Mouse (Mus musculus) lung, embryonic 16.5 days (tissue): ENCODE data around the gene Efna1. TPM values are rescaled to one million over a fixed set of nuclear protein-coding genes. Genes with fewer than 3 reads are reported as not detected.
A peak's percentile ranks its signal among the peaks of the same experiment; 100 is the strongest.

Experiments used
- ATAC-seq: fragments of 200-750 bp; cut with Nextera tagmentation; 2 replicates; pipeline ENCODE4 v1.8.0; 2017; ENCODE audit warnings: low read depth, mild to moderate bottlenecking, moderate library complexity
- H3K27ac ChIP-seq: fragments of 300-500 bp; sonication (generic); 2 replicates; pipeline ENCODE4 v1.5.1; 2014; ENCODE audit warnings: mild to moderate bottlenecking, control low read depth, low read length
- H3K27me3 ChIP-seq: fragments of 300-500 bp; sonication (generic); 2 replicates; pipeline ENCODE4 v1.6.1; 2014; ENCODE audit warnings: low read depth, low read length, mixed read lengths; ENCODE audit not compliant: control insufficient read depth, insufficient read depth
- H3K36me3 ChIP-seq: fragments of 300-500 bp; sonication (generic); 2 replicates; pipeline ENCODE4 v1.6.1; 2014; ENCODE audit warnings: low read length; ENCODE audit not compliant: control insufficient read depth, insufficient read depth
- H3K4me1 ChIP-seq: fragments of 300-500 bp; sonication (generic); replicated peaks from 2 replicates; pipeline ENCODE4 v1.6.1; 2014; ENCODE audit warnings: low read length, mixed read lengths; ENCODE audit not compliant: control insufficient read depth, insufficient read depth
- H3K4me2 ChIP-seq: fragments of 300-500 bp; sonication (generic); 2 replicates; pipeline ENCODE4 v1.6.1; 2014; ENCODE audit warnings: low read depth, low read length, control low read depth
- H3K4me3 ChIP-seq: fragments of 300-500 bp; sonication (generic); 2 replicates; pipeline ENCODE4 v1.5.1; 2014; ENCODE audit warnings: mild to moderate bottlenecking, low read length, control low read depth
- H3K9ac ChIP-seq: fragments of 300-500 bp; sonication (generic); 2 replicates; pipeline ENCODE4 v1.6.1; 2014; ENCODE audit warnings: low read length, control low read depth
- H3K9me3 ChIP-seq: fragments of 300-500 bp; sonication (generic); 2 replicates; pipeline ENCODE4 v1.6.1; 2016; ENCODE audit warnings: low read length; ENCODE audit not compliant: control insufficient read depth
- WGBS: fragments of 180-500 bp; shearing (Covaris S2); extraction: QIAGEN DNeasy Blood & Tissue Kit; methylation state at CpG from one replicate; pipeline ENCODE4 v1.1.7; 2014; 5-methylcytosine and 5-hydroxymethylcytosine counted together
- polyA plus RNA-seq: library from polyadenylated mRNA; unstranded; fragments of >200 nt; fragmentation: Nextera tagmentation; extraction: Ambion mirVana; gene quantifications from 2 replicates; pipeline ENCODE4 v1.2.1, GENCODE M21; 2015

Efna1 gene
- polyA plus RNA-seq: 97.2 and 104 TPM in 2 replicates

DNA sequence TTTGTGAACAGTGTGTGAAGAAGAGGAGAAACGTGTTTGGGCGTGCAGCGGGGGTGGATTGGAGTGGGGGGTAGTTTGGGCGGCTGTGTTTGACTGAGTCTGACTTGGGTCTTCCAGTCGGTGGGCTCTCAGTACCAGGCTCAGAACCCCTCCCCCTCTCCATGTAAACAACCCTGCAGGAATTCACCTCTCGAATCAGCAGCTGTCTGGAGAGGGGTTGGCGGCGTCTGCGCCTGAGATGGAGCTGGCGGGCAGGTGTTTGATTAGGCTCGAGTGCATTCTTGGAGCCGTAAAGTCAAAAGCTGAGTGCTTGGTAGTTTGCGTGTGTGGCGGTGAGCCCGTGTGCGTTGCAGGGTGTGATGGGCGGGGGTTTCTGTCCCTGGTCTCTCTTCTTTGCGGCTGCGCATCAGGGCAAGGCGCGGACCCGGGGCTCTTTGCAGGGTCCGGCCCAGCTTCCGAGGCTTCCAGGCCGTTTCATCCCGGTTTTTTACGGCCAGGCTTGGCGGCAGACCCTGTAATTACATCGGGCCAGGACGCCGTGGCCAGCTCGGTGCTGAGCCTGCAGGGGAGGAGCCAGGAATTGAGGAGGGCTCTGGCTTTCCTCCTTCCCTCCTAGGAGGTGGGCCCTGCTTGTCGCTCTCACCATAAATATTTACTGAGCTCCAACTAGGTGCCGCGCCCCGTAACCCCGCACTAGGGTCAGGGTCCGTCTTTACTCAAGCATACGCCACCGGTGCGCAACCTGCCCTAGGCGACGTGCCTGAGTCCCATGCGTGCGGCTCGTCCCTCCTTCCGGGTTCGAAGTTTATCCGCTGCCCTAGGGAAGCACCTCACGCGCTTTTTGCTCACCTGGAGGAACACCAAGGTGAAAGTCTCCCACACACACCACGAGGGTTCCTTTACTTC is at the start of gene Efna1:
Gene Efna1 (minus strand): TSS at position 537 of the 906 bp plus-strand sequence.
- peak; percentile 49 for ATAC-seq
- Histone ChIP-seq H3K27ac (peak within 1 kb of the TSS; percentile 98), H3K4me2 (peak within 1 kb of the TSS; percentile 94), H3K27me3 (no peaks in the 10 kb centered on the region; the same call in none of the 2 replicates), H3K9ac (peak within 1 kb of the TSS; percentile 91), H3K9me3 (no peaks in the 10 kb centered on the region), H3K4me3 (peak within 1 kb of the TSS; percentile 84), H3K36me3 (peaks cover 4% of the 10 kb centered on the region), H3K4me1 (peaks cover 29% of the 10 kb centered on the region)
- WGBS: under 1% methylated on average over 52 of the region's 52 CpGs

DNA sequence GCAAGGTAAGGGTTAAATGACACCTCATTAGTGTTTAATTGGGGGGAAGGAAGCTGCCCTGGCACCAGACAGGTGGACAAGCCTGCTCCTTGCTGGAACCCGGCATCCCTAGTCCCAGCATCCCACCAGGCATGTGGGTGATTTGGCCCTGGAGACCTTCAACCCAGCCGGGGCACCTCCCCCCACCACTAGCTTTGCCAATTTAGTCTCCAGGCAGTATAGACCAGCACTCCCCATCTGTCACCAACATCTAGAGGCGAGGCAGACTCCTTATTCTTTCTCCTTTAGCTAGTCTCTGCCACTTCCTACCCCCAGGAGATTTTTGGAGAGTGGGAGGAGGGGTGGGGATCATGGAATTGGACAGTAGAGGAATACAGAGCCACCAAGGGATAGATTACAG is 49.4 kb upstream of the Efna1 start:
- no peaks in the 10 kb centered on the region for H3K27me3 ChIP-seq
- H3K4me3 ChIP-seq: no peak overlapping the region
- WGBS: 47% methylated on average over 3 of the region's 3 CpGs
- peaks cover 9% of the 10 kb centered on the region for H3K36me3 ChIP-seq
- ATAC-seq: no peak
- H3K9ac ChIP-seq: no peak overlapping the region
- H3K4me1 ChIP-seq: peaks cover 10% of the 10 kb centered on the region
- H3K4me2 ChIP-seq: no peak overlapping the region
- H3K27ac ChIP-seq: no peak overlapping the region
- H3K9me3 ChIP-seq: no peaks in the 10 kb centered on the region

GRCm38 (mm10) chr3:89328623-89329022 is 47.7 kb upstream of the Efna1 start:
- Histone ChIP-seq H3K27me3 (no peaks in the 10 kb centered on the region), H3K36me3 (peaks cover 5% of the 10 kb centered on the region), H3K9ac (no peak overlapping the region), H3K4me1 (peaks cover 10% of the 10 kb centered on the region), H3K9me3 (no peaks in the 10 kb centered on the region), H3K4me3 (no peak overlapping the region), H3K27ac (no peak overlapping the region), H3K4me2 (no peak overlapping the region)
- WGBS: 22% methylated on average over 4 of the region's 4 CpGs
- ATAC-seq: peak; percentile 25; the same call in 1 of the 2 replicates

GRCm38 (mm10) chr3:89327371-89327870 is 46.5 kb upstream of the Efna1 start:
- no peak overlapping the region for H3K27ac ChIP-seq
- H3K36me3 ChIP-seq: no peaks in the 10 kb centered on the region
- peaks cover 7% of the 10 kb centered on the region for H3K4me1 ChIP-seq
- H3K4me3 ChIP-seq: no peak overlapping the region
- ATAC-seq: no peak
- no peak overlapping the region for H3K4me2 ChIP-seq
- 38% methylated on average over 9 of the region's 9 CpGs for WGBS
- H3K27me3 ChIP-seq: no peaks in the 10 kb centered on the region
- no peaks in the 10 kb centered on the region for H3K9me3 ChIP-seq
- H3K9ac ChIP-seq: no peak overlapping the region

DNA sequence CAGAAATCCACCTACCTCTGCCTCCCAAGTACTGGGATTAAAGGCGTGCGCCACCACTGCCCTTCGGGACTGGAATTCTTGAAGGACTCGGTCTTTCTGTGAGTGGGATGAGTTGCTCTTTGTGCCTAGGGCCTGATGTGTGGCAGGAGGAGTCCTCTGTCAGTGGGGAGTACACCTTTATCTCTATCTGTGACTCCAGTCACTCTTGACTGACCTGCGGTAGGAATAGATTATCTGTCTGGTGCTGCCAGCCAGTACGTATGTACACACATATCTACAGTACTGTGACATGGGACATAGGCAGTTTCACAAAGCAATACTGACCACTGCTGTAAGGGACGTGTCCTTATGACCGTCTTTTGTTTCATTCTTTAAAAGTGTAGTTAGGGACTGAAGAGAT is 44.9 kb upstream of the Efna1 start:
- no peak for ATAC-seq
- 94% methylated on average over 8 of the region's 8 CpGs for WGBS
- H3K9ac ChIP-seq: no peak overlapping the region
- no peak overlapping the region for H3K27ac ChIP-seq
- peaks cover 22% of the 10 kb centered on the region for H3K4me1 ChIP-seq
- H3K36me3 ChIP-seq: no peaks in the 10 kb centered on the region
- peaks cover 9% of the 10 kb centered on the region for H3K27me3 ChIP-seq
- no peak overlapping the region for H3K4me2 ChIP-seq
- H3K4me3 ChIP-seq: no peak overlapping the region
- no peaks in the 10 kb centered on the region for H3K9me3 ChIP-seq

- peak within 1 kb of the TSS; percentile 60 for H3K9ac ChIP-seq
- peak within 1 kb of the TSS; percentile 92 for H3K4me2 ChIP-seq
- no peaks in the 10 kb centered on the region for H3K36me3 ChIP-seq
- H3K4me1 ChIP-seq: peaks cover 37% of the 10 kb centered on the region
- peaks cover 39% of the 10 kb centered on the region for H3K27me3 ChIP-seq
- H3K27ac ChIP-seq: no peak within 1 kb of the TSS
- peak within 1 kb of the TSS; percentile 56 for H3K4me3 ChIP-seq
- H3K9me3 ChIP-seq: no peaks in the 10 kb centered on the region
- under 1% methylated on average over 49 of the region's 53 CpGs for WGBS
- ATAC-seq: peak; percentile 56
Measured at GRCm38 (mm10) chr3:89322514-89323165, 41.7 kb upstream of the Efna1 start, which contains the start of gene Efna3. Gene Efna3, minus strand, starts transcription at chr3:89322965.

DNA sequence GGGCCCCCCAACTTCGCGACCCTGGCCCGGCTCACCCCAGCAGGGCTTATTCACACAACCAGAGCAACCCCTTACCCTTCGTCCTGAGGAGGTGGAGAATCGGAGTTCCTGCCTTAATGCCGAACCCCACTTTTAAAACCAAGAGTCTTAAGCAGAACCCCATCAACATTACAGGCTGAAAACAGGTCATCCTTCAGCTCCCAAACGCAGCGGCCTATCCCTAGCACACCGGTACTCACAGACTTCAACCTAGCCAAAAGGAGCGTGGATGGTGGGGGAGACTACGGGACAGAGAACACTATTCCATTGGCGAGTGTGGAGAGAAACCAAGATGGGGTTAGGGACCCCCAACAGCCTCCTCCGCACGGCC is 41.2 kb upstream of the Efna1 start:
- Histone ChIP-seq H3K4me3 (peak overlapping the region; percentile 56), H3K4me1 (peaks cover 34% of the 10 kb centered on the region), H3K9me3 (no peaks in the 10 kb centered on the region), H3K36me3 (no peaks in the 10 kb centered on the region), H3K27me3 (peaks cover 39% of the 10 kb centered on the region), H3K9ac (peak overlapping the region; percentile 60), H3K27ac (no peak overlapping the region), H3K4me2 (peak overlapping the region; percentile 92)
- ATAC-seq: 0 out of 2 replicates have a peak, but pooled peaks have one; percentile 1
- WGBS: 2% methylated on average over 14 of the region's 14 CpGs

DNA sequence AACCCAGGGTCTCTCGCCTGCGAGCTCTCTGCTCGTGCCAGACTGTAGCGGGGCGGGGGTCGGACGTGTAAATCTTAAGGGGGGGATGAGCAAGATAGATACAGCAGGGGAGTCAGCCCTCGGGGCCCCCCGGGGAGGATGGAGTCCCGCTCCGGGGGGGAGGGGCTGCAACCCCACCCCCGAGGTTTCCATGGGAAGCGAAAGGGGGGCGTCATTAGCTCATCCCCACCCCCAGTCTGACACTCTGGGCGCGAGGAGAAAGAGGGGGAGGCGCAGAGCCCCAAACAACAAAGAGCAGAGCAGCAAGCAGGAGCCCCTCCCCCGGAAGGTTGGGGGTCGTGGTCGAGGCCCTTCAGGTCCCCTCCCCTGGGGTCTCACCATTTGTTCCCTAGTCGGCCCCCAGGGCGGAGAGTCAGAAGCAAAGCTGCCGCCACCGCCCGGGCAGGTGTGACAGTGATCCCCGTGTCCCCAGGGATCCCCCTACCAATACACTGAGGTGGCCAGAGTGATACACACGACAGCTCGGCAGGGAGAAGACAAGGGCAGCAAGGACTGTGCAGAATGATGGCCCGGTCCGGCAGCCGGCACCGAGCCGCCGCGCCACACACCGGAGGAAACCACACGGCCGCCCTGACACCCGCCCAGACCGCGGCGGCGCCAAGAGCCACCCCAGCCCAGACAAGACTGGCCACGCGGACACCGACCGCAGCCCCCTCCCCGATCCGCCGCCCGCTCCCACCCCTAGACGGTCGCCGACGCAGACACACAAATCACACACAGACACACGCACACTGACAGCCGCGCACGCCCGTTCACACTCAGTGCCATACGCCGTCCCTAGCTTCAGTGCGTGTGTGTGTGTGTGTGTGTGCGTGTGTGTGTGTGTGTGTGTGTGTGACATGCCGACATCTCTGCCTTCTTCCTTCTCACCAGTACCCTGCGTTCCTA is 40.5 kb upstream of the Efna1 start:
- Histone ChIP-seq H3K9me3 (no peaks in the 10 kb centered on the region), H3K27me3 (peaks cover 39% of the 10 kb centered on the region), H3K4me3 (peak overlapping the region; percentile 56), H3K27ac (no peak overlapping the region), H3K9ac (peak overlapping the region; percentile 60), H3K4me2 (peak overlapping the region; percentile 92), H3K36me3 (no peaks in the 10 kb centered on the region), H3K4me1 (peaks cover 34% of the 10 kb centered on the region)
- WGBS: under 1% methylated on average over 57 of the region's 66 CpGs
- ATAC-seq: no peak
